Mouse (Mus musculus): ENCODE measurements around the gene Trp53. TPM values are rescaled to one million over a fixed set of nuclear protein-coding genes. Genes with fewer than 3 reads are reported as not detected.

Trp53 gene
- total and polyA plus RNA-seq, 3 experiments = 24.9 to 372 (median 107) TPM

GRCm38 (mm10) chr11:69632284-69633089 is 52.3 kb downstream of the Trp53 start, which contains the start of gene Fxr2 (continued):
- TF ChIP-seq CHD2 (IDR thresholded peaks at IDR 0.05; ENCODE audit: low read length) (no peak), JUN (IDR thresholded peaks at IDR 0.05; ENCODE audit: insufficient read depth, low read depth, low read length) (no peak), CHD1 (IDR thresholded peaks at IDR 0.05; ENCODE audit: low read depth, low read length) (no peak), POLR2A (IDR thresholded peaks at IDR 0.05; ENCODE audit: low read depth, low read length) (peak; percentile 71), MXI1 (IDR thresholded peaks at IDR 0.05; ENCODE audit: low read depth, low read length) (peak; percentile 49; the same call in 1 of the 2 replicates), SMC3 (IDR thresholded peaks at IDR 0.05; ENCODE audit: low read depth, low read length) (no peak; the same call in 1 of the 2 replicates), IRF4 (IDR thresholded peaks at IDR 0.05; ENCODE audit: low read depth, low read length) (peak; percentile 47), RAD21 (IDR thresholded peaks at IDR 0.05; ENCODE audit: low read depth, low read length) (no peak; the same call in none of the 2 replicates), NELFE (IDR thresholded peaks at IDR 0.05; ENCODE audit: low read depth, low read length) (peak; percentile 77), GABPA (IDR thresholded peaks at IDR 0.05; ENCODE audit: insufficient replicate concordance, low read depth, low read length) (no peak), RCOR1 (conservative IDR thresholded peaks at IDR 0.05; ENCODE audit: low read depth, low read length) (no peak; the same call in 1 of the 2 replicates), TCF12 (IDR thresholded peaks at IDR 0.05; ENCODE audit: low read depth, low read length) (peak; percentile 67; the same call in 1 of the 2 replicates)

GRCm38 (mm10) chr11:69633128-69633866 is 53.1 kb downstream of the Trp53 start:
- Histone ChIP-seq H3K36me3 (replicated peaks in 1 of 2; ENCODE audit: control insufficient read depth in 1 of 2, insufficient read depth in 1 of 2, low read length in 1 of 2) (peaks cover 4 to 20% of the 10 kb centered on the region in 2 experiments), H3K9me3 (replicated peaks; ENCODE audit: low read length) (no peaks in the 10 kb centered on the region), H3K4me3 (replicated peaks in 1 of 3; ENCODE audit: low read depth in 2 of 3, low read length in 2 of 3, poor library complexity in 1 of 3) (peak overlapping the region; percentile 90 to 95 (median 90)), H3K27ac (ENCODE audit: insufficient read depth, low read depth) (peak overlapping the region; percentile 73), H3K79me2 (replicated peaks; ENCODE audit: control insufficient read depth, extremely low read depth, insufficient read depth, poor library complexity, severe bottlenecking) (peaks cover 49% of the 10 kb centered on the region), H3K4me1 (ENCODE audit: control insufficient read depth in 1 of 2, insufficient read depth in 2 of 2) (peaks cover 0 to 52% of the 10 kb centered on the region in 2 experiments; a peak in 2 of 4 replicates), H3K9ac (ENCODE audit: insufficient read depth, low read depth) (peak overlapping the region; percentile 94), H3K4me2 (ENCODE audit: insufficient read depth, low read depth, poor library complexity, severe bottlenecking) (peak overlapping the region; percentile 89), H3K27me3 (replicated peaks) (no peaks in the 10 kb centered on the region)
- peak; percentile 50 for DNase-seq (ENCODE audit: extremely low read depth)
- peak; percentile 51 for TF ChIP-seq CHD2 (IDR thresholded peaks at IDR 0.05; ENCODE audit: low read length)
- peak; percentile 99 for TF ChIP-seq UBTF (IDR thresholded peaks at IDR 0.05; ENCODE audit: low read depth, low read length)
- peak; percentile 13; the same call in 1 of the 2 replicates for TF ChIP-seq SIN3A (IDR thresholded peaks at IDR 0.05; ENCODE audit: low read length)
- peak; percentile 92 for TF ChIP-seq ZNF384 (IDR thresholded peaks at IDR 0.05; ENCODE audit: low read depth, low read length)
- no peak for TF ChIP-seq BHLHE40 (IDR thresholded peaks at IDR 0.05; ENCODE audit: low read depth, low read length)
- in situ Hi-C loops (cut with MboI; ENCODE audit: low pct_ligation_motif_present, low pct_unique_long_range_greater_than_20kb, low sequenced_read_pairs) = no loop called here
- dilution Hi-C loops (cut with MboI; ENCODE audit: extremely low pct_ligation_motif_present, extremely low pct_unique_long_range_greater_than_20kb, low sequenced_read_pairs) = no loop called here
